Mouse (Mus musculus): ENCODE results near the gene Parp3.

GRCm38 (mm10) chr9:106475663-106476001 is 1.1 kb downstream of the Parp3 start, which contains the start of gene Rrp9:
- TF ChIP-seq CTCF (IDR thresholded peaks at IDR 0.05; ENCODE audit: low read depth, low read length) (no peak), GATA1 (IDR thresholded peaks at IDR 0.05; ENCODE audit: borderline replicate concordance, low read length) (no peak), TAL1 (conservative IDR thresholded peaks at IDR 0.05; ENCODE audit: low read depth, low read length) (no peak)

Measured in G1E (cell line).